Mouse (Mus musculus): Measurements from ENCODE around the gene Loxl1.
"Not testable (repeated sequence)": the region's sequence is repeated elsewhere in the genome, so short reads cannot be mapped to it uniquely, and the experiment has no call there.

Gene Loxl1

GRCm38 (mm10) chr9:58275797-58276196, 37.2 kb downstream of the Loxl1 start:
- no peak for DNase-seq

- DNase-seq: peak; percentile 65 to 77
These were observed 37.7 kb downstream of the Loxl1 start for GRCm38 (mm10) chr9:58275115-58275774.

- DNase-seq: no peak
These were observed 38.4 kb downstream of the Loxl1 start for GRCm38 (mm10) chr9:58274626-58275025.

GRCm38 (mm10) chr9:58274101-58274604, 38.8 kb downstream of the Loxl1 start:
- no peak for DNase-seq

GRCm38 (mm10) chr9:58272855-58273254, 40.1 kb downstream of the Loxl1 start:
- no peak for DNase-seq

GRCm38 (mm10) chr9:58272068-58272541, 40.9 kb downstream of the Loxl1 start:
- no peak for DNase-seq

GRCm38 (mm10) chr9:58271551-58271950, 41.4 kb downstream of the Loxl1 start:
- DNase-seq: not testable (repeated sequence)

- no peak for DNase-seq
These were observed 41.9 kb downstream of the Loxl1 start for GRCm38 (mm10) chr9:58271109-58271508.

GRCm38 (mm10) chr9:58270081-58270480, 42.9 kb downstream of the Loxl1 start:
- no peak for DNase-seq

GRCm38 (mm10) chr9:58268384-58269313, 44.3 kb downstream of the Loxl1 start:
- DNase-seq: peak; percentile 75 to 81

GRCm38 (mm10) chr9:58267046-58267445, 45.9 kb downstream of the Loxl1 start:
- DNase-seq: no peak

GRCm38 (mm10) chr9:58266571-58267011, 46.4 kb downstream of the Loxl1 start:
- peak; percentile 52 to 62 for DNase-seq

- no peak for DNase-seq
These were observed 47.6 kb downstream of the Loxl1 start for GRCm38 (mm10) chr9:58265368-58265767.

- DNase-seq: no peak
These were observed 50.5 kb downstream of the Loxl1 start for GRCm38 (mm10) chr9:58262507-58262906.

- no peak for DNase-seq
These were observed 57.0 kb downstream of the Loxl1 start for GRCm38 (mm10) chr9:58255704-58256685.

GRCm38 (mm10) chr9:58255105-58255504, 57.9 kb downstream of the Loxl1 start:
- no peak for DNase-seq

- not testable (repeated sequence) for DNase-seq
These were observed 59.2 kb downstream of the Loxl1 start for GRCm38 (mm10) chr9:58253805-58254122.

GRCm38 (mm10) chr9:58253033-58253804, 59.8 kb downstream of the Loxl1 start, which contains the start of gene Stoml1:
TSS of gene Stoml1 (plus strand) at chr9:58253164.
- peak; percentile 97 for DNase-seq

GRCm38 (mm10) chr9:58250730-58251129, 62.3 kb downstream of the Loxl1 start:
- DNase-seq: not testable (repeated sequence)

GRCm38 (mm10) chr9:58250322-58250721, 62.7 kb downstream of the Loxl1 start:
- no peak for DNase-seq

GRCm38 (mm10) chr9:58249592-58250192, 63.3 kb downstream of the Loxl1 start, which contains the start of gene Pml:
TSS of gene Pml (minus strand) at chr9:58249786.
- peak; percentile 83 to 90 for DNase-seq

Data from kidney, postnatal 4 days (tissue).